Mouse (Mus musculus): Measurements from ENCODE around the gene Eml1. TPM values are rescaled to one million over a fixed set of nuclear protein-coding genes. Genes with fewer than 3 reads are reported as not detected.

Gene Eml1
- polyA plus RNA-seq, 1 experiment: 4.7 TPM

- no peak for TF ChIP-seq POLR2A (IDR thresholded peaks at IDR 0.05; ENCODE audit: borderline replicate concordance, control insufficient read depth, low read depth, low read length)
- TF ChIP-seq CTCF (IDR thresholded peaks at IDR 0.05; ENCODE audit: control insufficient read depth, insufficient read depth, low read length): no peak
- WGBS: 37% methylated on average over 7 of the region's 7 CpGs
- H3K4me1 ChIP-seq (ENCODE audit: control insufficient read depth, insufficient read depth, low read length): peaks cover 5% of the 10 kb centered on the region
Measured at GRCm38 (mm10) chr12:108448396-108448795, 77.6 kb downstream of the Eml1 start.

GRCm38 (mm10) chr12:108449935-108450334 is 79.2 kb downstream of the Eml1 start:
- Histone ChIP-seq H3K27ac (ENCODE audit: control insufficient read depth, insufficient read depth, low read depth, low read length, poor library complexity) (no peak overlapping the region), H3K4me3 (replicated peaks; ENCODE audit: control insufficient read depth, low read depth, low read length) (no peak overlapping the region), H3K4me1 (ENCODE audit: control insufficient read depth, insufficient read depth, low read length) (peaks cover 5% of the 10 kb centered on the region)
- 39% methylated on average over 11 of the region's 11 CpGs for WGBS
- TF ChIP-seq CTCF (IDR thresholded peaks at IDR 0.05; ENCODE audit: control insufficient read depth, insufficient read depth, low read length) (no peak), POLR2A (IDR thresholded peaks at IDR 0.05; ENCODE audit: borderline replicate concordance, control insufficient read depth, low read depth, low read length) (no peak)

More at GRCm38 (mm10) chr12:108448396-108448795, 77.6 kb downstream of the Eml1 start:
- Histone ChIP-seq H3K4me3 (replicated peaks; ENCODE audit: control insufficient read depth, low read depth, low read length) (no peak overlapping the region), H3K27ac (ENCODE audit: control insufficient read depth, insufficient read depth, low read depth, low read length, poor library complexity) (no peak overlapping the region)

- H3K27ac ChIP-seq (ENCODE audit: control insufficient read depth, insufficient read depth, low read depth, low read length, poor library complexity): no peak overlapping the region
- H3K4me3 ChIP-seq (replicated peaks; ENCODE audit: control insufficient read depth, low read depth, low read length): no peak overlapping the region
- H3K4me1 ChIP-seq (ENCODE audit: control insufficient read depth, insufficient read depth, low read length): peaks cover 5% of the 10 kb centered on the region
- no peak for TF ChIP-seq CTCF (IDR thresholded peaks at IDR 0.05; ENCODE audit: control insufficient read depth, insufficient read depth, low read length)
- WGBS: 57% methylated on average over 5 of the region's 5 CpGs
Measured at GRCm38 (mm10) chr12:108450546-108450945, 79.8 kb downstream of the Eml1 start.

- Histone ChIP-seq H3K4me3 (replicated peaks; ENCODE audit: control insufficient read depth, low read depth, low read length) (no peak overlapping the region), H3K27ac (ENCODE audit: control insufficient read depth, insufficient read depth, low read depth, low read length, poor library complexity) (no peak overlapping the region), H3K4me1 (ENCODE audit: control insufficient read depth, insufficient read depth, low read length) (peaks cover 5% of the 10 kb centered on the region)
- no peak for TF ChIP-seq POLR2A (IDR thresholded peaks at IDR 0.05; ENCODE audit: borderline replicate concordance, control insufficient read depth, low read depth, low read length)
- TF ChIP-seq CTCF (IDR thresholded peaks at IDR 0.05; ENCODE audit: control insufficient read depth, insufficient read depth, low read length): no peak
- WGBS: 18% methylated on average over 16 of the region's 16 CpGs
Measured at GRCm38 (mm10) chr12:108452151-108452874, 81.6 kb downstream of the Eml1 start.

GRCm38 (mm10) chr12:108453561-108454044 is 82.8 kb downstream of the Eml1 start:
- H3K4me1 ChIP-seq (ENCODE audit: control insufficient read depth, insufficient read depth, low read length): peaks cover 5% of the 10 kb centered on the region
- WGBS: 16% methylated on average over 8 of the region's 8 CpGs
- no peak overlapping the region for H3K4me3 ChIP-seq (replicated peaks; ENCODE audit: control insufficient read depth, low read depth, low read length)
- no peak overlapping the region for H3K27ac ChIP-seq (ENCODE audit: control insufficient read depth, insufficient read depth, low read depth, low read length, poor library complexity)
- TF ChIP-seq CTCF (IDR thresholded peaks at IDR 0.05; ENCODE audit: control insufficient read depth, insufficient read depth, low read length) (no peak), POLR2A (IDR thresholded peaks at IDR 0.05; ENCODE audit: borderline replicate concordance, control insufficient read depth, low read depth, low read length) (no peak)

- Histone ChIP-seq H3K4me1 (ENCODE audit: control insufficient read depth, insufficient read depth, low read length) (peaks cover 2% of the 10 kb centered on the region), H3K27ac (ENCODE audit: control insufficient read depth, insufficient read depth, low read depth, low read length, poor library complexity) (no peak overlapping the region)
- WGBS: 61% methylated on average over 4 of the region's 4 CpGs
Measured at GRCm38 (mm10) chr12:108455004-108455403, 84.2 kb downstream of the Eml1 start.

GRCm38 (mm10) chr12:108472898-108473297 is 102.1 kb downstream of the Eml1 start:
- TF ChIP-seq CTCF (IDR thresholded peaks at IDR 0.05; ENCODE audit: control insufficient read depth, insufficient read depth, low read length): no peak
- no peak for TF ChIP-seq POLR2A (IDR thresholded peaks at IDR 0.05; ENCODE audit: borderline replicate concordance, control insufficient read depth, low read depth, low read length)
- 83% methylated on average over 1 of the region's 1 CpGs for WGBS
- H3K4me1 ChIP-seq (ENCODE audit: control insufficient read depth, insufficient read depth, low read length): no peaks in the 10 kb centered on the region
- H3K4me3 ChIP-seq (replicated peaks; ENCODE audit: control insufficient read depth, low read depth, low read length): no peak overlapping the region
- no peak overlapping the region for H3K27ac ChIP-seq (ENCODE audit: control insufficient read depth, insufficient read depth, low read depth, low read length, poor library complexity)

More at GRCm38 (mm10) chr12:108455004-108455403, 84.2 kb downstream of the Eml1 start:
- TF ChIP-seq POLR2A (IDR thresholded peaks at IDR 0.05; ENCODE audit: borderline replicate concordance, control insufficient read depth, low read depth, low read length): no peak
- no peak for TF ChIP-seq CTCF (IDR thresholded peaks at IDR 0.05; ENCODE audit: control insufficient read depth, insufficient read depth, low read length)
- no peak overlapping the region for H3K4me3 ChIP-seq (replicated peaks; ENCODE audit: control insufficient read depth, low read depth, low read length)

- 67% methylated on average over 3 of the region's 3 CpGs for WGBS
Measured at GRCm38 (mm10) chr12:108474440-108474839, 103.7 kb downstream of the Eml1 start.

More at GRCm38 (mm10) chr12:108474440-108474839, 103.7 kb downstream of the Eml1 start:
- H3K4me3 ChIP-seq (replicated peaks; ENCODE audit: control insufficient read depth, low read depth, low read length): no peak overlapping the region
- no peaks in the 10 kb centered on the region for H3K4me1 ChIP-seq (ENCODE audit: control insufficient read depth, insufficient read depth, low read length)
- H3K27ac ChIP-seq (ENCODE audit: control insufficient read depth, insufficient read depth, low read depth, low read length, poor library complexity): no peak overlapping the region
- TF ChIP-seq POLR2A (IDR thresholded peaks at IDR 0.05; ENCODE audit: borderline replicate concordance, control insufficient read depth, low read depth, low read length) (no peak), CTCF (IDR thresholded peaks at IDR 0.05; ENCODE audit: control insufficient read depth, insufficient read depth, low read length) (no peak)

All from bone marrow, adult 2 months (tissue).